Mouse (Mus musculus): ENCODE measurements around the gene Hoxc9.

GRCm38 (mm10) chr15:103009265-103010111 is 33.2 kb downstream of the Hoxc9 start:
- TF ChIP-seq CTCF (IDR thresholded peaks at IDR 0.05; ENCODE audit: control insufficient read depth, insufficient read depth, insufficient replicate concordance, low read depth, low read length) (no peak), POLR2A (IDR thresholded peaks at IDR 0.05; ENCODE audit: control insufficient read depth, low read depth, low read length) (no peak)

All from testis, adult 2 months (tissue).